Mouse (Mus musculus) embryonic fibroblast, embryonic 13.5 days (primary cell): ENCODE measurements at regions not wholly inside any gene's neighbourhood (a gene's known extent, or its start where the extent isn't known, plus 50 kb on each side); places are given as distances from the start of the nearest gene placed in this dataset.

ENCODE experiments used
- CTCF ChIP-seq: IDR thresholded peaks from 2 replicates; pipeline ENCODE4 v1.5.1; 2011; ENCODE audit warnings: mild to moderate bottlenecking, control low read depth, low read length, moderate library complexity, borderline replicate concordance; ENCODE audit not compliant: insufficient read depth
- POLR2A ChIP-seq: IDR thresholded peaks from 2 replicates; pipeline ENCODE4 v1.6.1; 2011; ENCODE audit warnings: low read depth, mild to moderate bottlenecking, control low read depth, low read length, moderate library complexity

- TF ChIP-seq CTCF: no peak
- TF ChIP-seq POLR2A: no peak
Observed at GRCm38 (mm10) chr8:29278711-29279110, 1831.2 kb downstream of the Poteg start.
